Mouse (Mus musculus): ENCODE results near the gene Ncs1. TPM values are rescaled to one million over a fixed set of nuclear protein-coding genes. Genes with fewer than 3 reads are reported as not detected.

The Ncs1 gene
- polyA plus RNA-seq (2015; fragmentation: Nextera tagmentation; extraction: Ambion mirVana) = 22.3 and 24.3 TPM in 2 replicates

- Histone ChIP-seq H3K9me3 (no peaks in the 10 kb centered on the region), H3K27me3 (replicated peaks) (no peaks in the 10 kb centered on the region), H3K4me1 (peaks cover 35% of the 10 kb centered on the region), H3K36me3 (no peaks in the 10 kb centered on the region), H3K9ac (peak within 1 kb of the TSS; percentile 74), H3K27ac (peak within 1 kb of the TSS; percentile 59; the same call in 1 of the 2 replicates), H3K4me3 (replicated peaks) (peak within 1 kb of the TSS; percentile 80), H3K4me2 (peak within 1 kb of the TSS; percentile 96)
- peak; percentile 83 for ATAC-seq (ENCODE audit: insufficient read depth, low FRiP score, low read depth)
- under 1% methylated on average over 87 of the region's 89 CpGs for WGBS
These were observed at the start of gene Ncs1 for GRCm38 (mm10) chr2:31245491-31246141. TSS of gene Ncs1 (plus strand) at chr2:31245823.

- no peak for ATAC-seq (ENCODE audit: insufficient read depth, low FRiP score, low read depth)
- Histone ChIP-seq H3K4me1 (no peaks in the 10 kb centered on the region), H3K9ac (no peak overlapping the region), H3K27ac (no peak overlapping the region), H3K4me2 (no peak overlapping the region), H3K4me3 (replicated peaks) (no peak overlapping the region), H3K9me3 (no peaks in the 10 kb centered on the region), H3K27me3 (replicated peaks) (no peaks in the 10 kb centered on the region), H3K36me3 (peaks cover 10% of the 10 kb centered on the region; the same call in 1 of the 2 replicates)
- 91% methylated on average over 4 of the region's 4 CpGs for WGBS
These were observed 47.0 kb upstream of the Ncs1 start for GRCm38 (mm10) chr2:31198621-31199020.

GRCm38 (mm10) chr2:31200051-31200450 is 45.6 kb upstream of the Ncs1 start:
- Histone ChIP-seq H3K36me3 (0 out of 2 replicates have a peak, but pooled peaks cover 5% of the 10 kb centered on the region), H3K4me3 (replicated peaks) (no peak overlapping the region), H3K4me2 (no peak overlapping the region), H3K9ac (no peak overlapping the region), H3K4me1 (no peaks in the 10 kb centered on the region), H3K9me3 (no peaks in the 10 kb centered on the region), H3K27me3 (replicated peaks) (no peaks in the 10 kb centered on the region), H3K27ac (no peak overlapping the region)
- WGBS = 91% methylated on average over 2 of the region's 2 CpGs
- no peak for ATAC-seq (ENCODE audit: insufficient read depth, low FRiP score, low read depth)

GRCm38 (mm10) chr2:31201851-31202250 is 43.8 kb upstream of the Ncs1 start:
- Histone ChIP-seq H3K27ac (no peak overlapping the region), H3K4me1 (no peaks in the 10 kb centered on the region), H3K36me3 (no peaks in the 10 kb centered on the region), H3K9me3 (no peaks in the 10 kb centered on the region), H3K9ac (no peak overlapping the region), H3K4me2 (no peak overlapping the region), H3K27me3 (replicated peaks) (no peaks in the 10 kb centered on the region), H3K4me3 (replicated peaks) (no peak overlapping the region)
- ATAC-seq (ENCODE audit: insufficient read depth, low FRiP score, low read depth) = peak; percentile 54
- WGBS = 77% methylated on average over 7 of the region's 7 CpGs

- Histone ChIP-seq H3K4me1 (no peaks in the 10 kb centered on the region), H3K36me3 (no peaks in the 10 kb centered on the region), H3K9ac (no peak overlapping the region), H3K4me2 (no peak overlapping the region), H3K27ac (no peak overlapping the region), H3K9me3 (no peaks in the 10 kb centered on the region), H3K4me3 (replicated peaks) (no peak overlapping the region), H3K27me3 (replicated peaks) (no peaks in the 10 kb centered on the region)
- ATAC-seq (ENCODE audit: insufficient read depth, low FRiP score, low read depth) = no peak
- WGBS = 34% methylated on average over 3 of the region's 3 CpGs
These were observed 43.3 kb upstream of the Ncs1 start for GRCm38 (mm10) chr2:31202357-31202756.

- no peak overlapping the region for H3K9ac ChIP-seq
- H3K36me3 ChIP-seq = peaks cover 4% of the 10 kb centered on the region; the same call in 1 of the 2 replicates
These were observed 42.7 kb upstream of the Ncs1 start for GRCm38 (mm10) chr2:31202956-31203355.

GRCm38 (mm10) chr2:31204677-31205076 is 40.9 kb upstream of the Ncs1 start:
- WGBS = 83% methylated on average over 5 of the region's 5 CpGs
- Histone ChIP-seq H3K4me3 (replicated peaks) (no peak overlapping the region), H3K4me1 (no peaks in the 10 kb centered on the region), H3K9ac (no peak overlapping the region), H3K9me3 (no peaks in the 10 kb centered on the region), H3K36me3 (peaks cover 18% of the 10 kb centered on the region; the same call in 1 of the 2 replicates), H3K27ac (no peak overlapping the region), H3K4me2 (no peak overlapping the region), H3K27me3 (replicated peaks) (no peaks in the 10 kb centered on the region)
- ATAC-seq (ENCODE audit: insufficient read depth, low FRiP score, low read depth) = no peak

More at GRCm38 (mm10) chr2:31202956-31203355, 42.7 kb upstream of the Ncs1 start:
- WGBS = 87% methylated on average over 4 of the region's 4 CpGs
- no peak for ATAC-seq (ENCODE audit: insufficient read depth, low FRiP score, low read depth)
- H3K27ac ChIP-seq = no peak overlapping the region
- H3K9me3 ChIP-seq = no peaks in the 10 kb centered on the region
- H3K4me3 ChIP-seq (replicated peaks) = no peak overlapping the region
- H3K4me2 ChIP-seq = no peak overlapping the region
- H3K4me1 ChIP-seq = no peaks in the 10 kb centered on the region
- no peaks in the 10 kb centered on the region for H3K27me3 ChIP-seq (replicated peaks)

GRCm38 (mm10) chr2:31206211-31206610 is 39.4 kb upstream of the Ncs1 start:
- 69% methylated on average over 4 of the region's 4 CpGs for WGBS
- no peak for ATAC-seq (ENCODE audit: insufficient read depth, low FRiP score, low read depth)
- Histone ChIP-seq H3K27me3 (replicated peaks) (no peaks in the 10 kb centered on the region), H3K4me2 (no peak overlapping the region), H3K27ac (no peak overlapping the region), H3K9me3 (no peaks in the 10 kb centered on the region), H3K36me3 (peaks cover 28% of the 10 kb centered on the region; the same call in 1 of the 2 replicates), H3K4me1 (no peaks in the 10 kb centered on the region), H3K9ac (no peak overlapping the region), H3K4me3 (replicated peaks) (no peak overlapping the region)

- ATAC-seq (ENCODE audit: insufficient read depth, low FRiP score, low read depth) = no peak
These were observed 38.7 kb upstream of the Ncs1 start for GRCm38 (mm10) chr2:31206882-31207281.

GRCm38 (mm10) chr2:31208544-31209142 is 37.0 kb upstream of the Ncs1 start:
- 86% methylated on average over 13 of the region's 13 CpGs for WGBS
- Histone ChIP-seq H3K27ac (no peak overlapping the region), H3K36me3 (peaks cover 30% of the 10 kb centered on the region; the same call in 1 of the 2 replicates), H3K27me3 (replicated peaks) (no peaks in the 10 kb centered on the region), H3K4me3 (replicated peaks) (no peak overlapping the region), H3K4me2 (no peak overlapping the region), H3K4me1 (no peaks in the 10 kb centered on the region), H3K9me3 (no peaks in the 10 kb centered on the region), H3K9ac (no peak overlapping the region)
- no peak for ATAC-seq (ENCODE audit: insufficient read depth, low FRiP score, low read depth)

More at GRCm38 (mm10) chr2:31206882-31207281, 38.7 kb upstream of the Ncs1 start:
- 68% methylated on average over 8 of the region's 8 CpGs for WGBS
- Histone ChIP-seq H3K4me2 (no peak overlapping the region), H3K27ac (no peak overlapping the region), H3K27me3 (replicated peaks) (no peaks in the 10 kb centered on the region), H3K4me1 (no peaks in the 10 kb centered on the region), H3K36me3 (peaks cover 28% of the 10 kb centered on the region; the same call in 1 of the 2 replicates), H3K9ac (no peak overlapping the region), H3K9me3 (no peaks in the 10 kb centered on the region), H3K4me3 (replicated peaks) (no peak overlapping the region)

- Histone ChIP-seq H3K4me2 (no peak overlapping the region), H3K4me3 (replicated peaks) (no peak overlapping the region), H3K9me3 (no peaks in the 10 kb centered on the region), H3K4me1 (no peaks in the 10 kb centered on the region), H3K27me3 (replicated peaks) (no peaks in the 10 kb centered on the region), H3K9ac (no peak overlapping the region), H3K27ac (no peak overlapping the region), H3K36me3 (peaks cover 39% of the 10 kb centered on the region)
- no peak for ATAC-seq (ENCODE audit: insufficient read depth, low FRiP score, low read depth)
- WGBS = 82% methylated on average over 4 of the region's 4 CpGs
These were observed 36.1 kb upstream of the Ncs1 start for GRCm38 (mm10) chr2:31209525-31209924.

- H3K36me3 ChIP-seq = peaks cover 45% of the 10 kb centered on the region
- no peaks in the 10 kb centered on the region for H3K4me1 ChIP-seq
- H3K27me3 ChIP-seq (replicated peaks) = no peaks in the 10 kb centered on the region
- no peak for ATAC-seq (ENCODE audit: insufficient read depth, low FRiP score, low read depth)
- no peak overlapping the region for H3K4me3 ChIP-seq (replicated peaks)
- no peaks in the 10 kb centered on the region for H3K9me3 ChIP-seq
- H3K9ac ChIP-seq = no peak overlapping the region
- H3K4me2 ChIP-seq = no peak overlapping the region
- H3K27ac ChIP-seq = no peak overlapping the region
- WGBS = 68% methylated on average over 11 of the region's 11 CpGs
These were observed 35.3 kb upstream of the Ncs1 start for GRCm38 (mm10) chr2:31210144-31210847.

Data from stomach, embryonic 15.5 days (tissue).